Mouse (Mus musculus) forebrain, embryonic 14.5 days (tissue): ENCODE measurements around the gene Dstyk. TPM values are rescaled to one million over a fixed set of nuclear protein-coding genes. Genes with fewer than 3 reads are reported as not detected.
A peak's percentile ranks its signal among the peaks of the same experiment; 100 is the strongest.

Source experiments
- ATAC-seq: fragments of 200-750 bp; cut with Nextera tagmentation; 2 replicates; pipeline ENCODE4 v1.8.0; 2017; ENCODE audit warnings: mild to moderate bottlenecking, moderate library complexity
- DNase-seq: peaks from one replicate; pipeline ENCODE4 v3.0.0-alpha.2; 2015; ENCODE audit warnings: low spot score
- H3K27ac ChIP-seq: fragments of 300-500 bp; sonication (generic); 2 replicates; pipeline ENCODE4 v1.5.1; 2014; ENCODE audit warnings: low read depth, mild to moderate bottlenecking, control low read depth, low read length, moderate library complexity
- H3K27me3 ChIP-seq: fragments of 300-500 bp; sonication (generic); replicated peaks from 2 replicates; pipeline ENCODE4 v1.6.1; 2014; ENCODE audit warnings: low read length, control low read depth, mixed read lengths; ENCODE audit not compliant: control insufficient read depth, insufficient read depth
- H3K36me3 ChIP-seq: fragments of 300-500 bp; sonication (generic); 2 replicates; pipeline ENCODE4 v1.6.1; 2014; ENCODE audit warnings: low read length, control low read depth; ENCODE audit not compliant: control insufficient read depth, insufficient read depth
- H3K4me1 ChIP-seq: fragments of 300-500 bp; sonication (generic); 2 replicates; pipeline ENCODE4 v1.6.1; 2014; ENCODE audit warnings: antibody characterized with exemption, low read length, control low read depth; ENCODE audit not compliant: control insufficient read depth, insufficient read depth
- H3K4me2 ChIP-seq: fragments of 300-500 bp; sonication (generic); 2 replicates; pipeline ENCODE4 v1.6.1; 2014; ENCODE audit warnings: mild to moderate bottlenecking, control low read depth, low read length
- H3K4me3 ChIP-seq: fragments of 300-500 bp; sonication (generic); 2 replicates; pipeline ENCODE4 v1.5.1; 2014; ENCODE audit warnings: low read depth, low read length, control low read depth
- H3K9ac ChIP-seq: fragments of 300-500 bp; sonication (generic); 2 replicates; pipeline ENCODE4 v1.6.1; 2014; ENCODE audit warnings: mild to moderate bottlenecking, low read length, control low read depth, moderate library complexity
- H3K9me3 ChIP-seq: fragments of 300-500 bp; sonication (generic); replicated peaks from 2 replicates; pipeline ENCODE4 v1.6.1; 2016; ENCODE audit warnings: low read length, control low read depth, mixed read lengths; ENCODE audit not compliant: control insufficient read depth
- WGBS: fragments of 180-500 bp; shearing (Covaris S2); extraction: QIAGEN DNeasy Blood & Tissue Kit; methylation state at CpG from one replicate; pipeline ENCODE4 v1.1.7; 2014; 5-methylcytosine and 5-hydroxymethylcytosine counted together
- polyA plus RNA-seq: library from polyadenylated mRNA; unstranded; fragments of >200 nt; fragmentation: Nextera tagmentation; extraction: Ambion mirVana; gene quantifications from 2 replicates; pipeline ENCODE4 v1.2.1, GENCODE M21; 2014

Dstyk gene
- polyA plus RNA-seq, 1 experiment from 2014 or later, result 7.7 TPM

DNA sequence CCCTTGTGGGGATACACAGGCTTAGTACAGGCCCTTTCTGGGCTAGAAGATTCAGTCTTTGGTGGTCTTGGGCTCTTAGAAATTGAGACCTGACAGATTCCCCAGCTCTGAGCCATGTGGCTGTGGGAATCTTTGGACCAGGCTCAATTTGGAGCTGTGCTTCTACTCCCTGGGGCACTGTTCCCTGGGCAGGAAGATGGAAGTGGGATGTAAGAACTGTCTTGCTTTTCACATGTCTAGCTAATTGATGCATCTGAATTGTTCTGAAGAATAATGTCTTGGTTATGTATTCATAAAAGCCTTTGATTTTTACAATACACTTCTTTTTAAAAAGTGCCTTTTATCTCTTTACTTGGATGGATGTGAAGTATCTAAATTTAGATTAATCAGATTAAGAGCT, 8.2 kb downstream of the Dstyk start:
- ATAC-seq, result no peak
- 0 out of 2 replicates have a peak, but pooled peaks cover 4% of the 10 kb centered on the region for H3K4me1 ChIP-seq
- peak; percentile 22 for DNase-seq
- H3K4me2 ChIP-seq, result no peak overlapping the region
- no peak overlapping the region for H3K4me3 ChIP-seq
- no peaks in the 10 kb centered on the region for H3K36me3 ChIP-seq
- H3K9ac ChIP-seq, result no peak overlapping the region
- no peak overlapping the region; the same call in 1 of the 2 replicates for H3K27ac ChIP-seq
- H3K9me3 ChIP-seq, result no peaks in the 10 kb centered on the region
- H3K27me3 ChIP-seq, result no peaks in the 10 kb centered on the region

DNA sequence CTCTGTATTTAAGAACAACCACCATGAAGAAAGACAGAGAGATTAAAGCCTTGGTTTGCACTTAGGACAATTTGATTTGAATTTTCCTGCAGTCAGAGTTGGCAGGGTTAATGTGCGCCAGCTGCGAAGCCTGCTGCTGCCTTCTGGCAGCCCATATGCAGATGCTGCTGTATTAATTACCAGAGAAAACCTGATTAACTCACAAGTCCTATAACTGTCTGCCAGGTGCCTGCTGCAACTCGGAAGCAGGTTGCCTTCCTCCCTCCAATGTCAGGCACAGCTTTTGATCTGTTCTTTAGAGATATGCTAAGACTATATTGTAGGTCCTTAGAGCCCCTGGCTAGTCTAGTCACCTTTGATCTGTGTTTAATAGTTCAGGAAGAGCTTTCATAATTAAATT, 13.5 kb downstream of the Dstyk start:
- Histone ChIP-seq H3K4me3 (no peak overlapping the region), H3K27ac (peak overlapping the region; percentile 76), H3K4me2 (no peak overlapping the region), H3K36me3 (peaks cover 8% of the 10 kb centered on the region), H3K4me1 (peaks cover 11% of the 10 kb centered on the region), H3K9me3 (no peaks in the 10 kb centered on the region), H3K27me3 (no peaks in the 10 kb centered on the region), H3K9ac (no peak overlapping the region)
- WGBS, result 34% methylated on average over 3 of the region's 3 CpGs
- DNase-seq, result peak; percentile 78
- ATAC-seq, result peak; percentile 85

- peaks cover 11% of the 10 kb centered on the region for H3K4me1 ChIP-seq
- H3K27me3 ChIP-seq, result no peaks in the 10 kb centered on the region
- DNase-seq (peak; percentile 68), ATAC-seq (peak; percentile 53; the same call in 1 of the 2 replicates)
- no peak overlapping the region for H3K9ac ChIP-seq
- H3K9me3 ChIP-seq, result no peaks in the 10 kb centered on the region
- peaks cover 8% of the 10 kb centered on the region for H3K36me3 ChIP-seq
- H3K4me2 ChIP-seq, result no peak overlapping the region
- 56% methylated on average over 9 of the region's 9 CpGs for WGBS
- H3K27ac ChIP-seq, result peak overlapping the region; percentile 76
- no peak overlapping the region for H3K4me3 ChIP-seq
Observed at GRCm38 (mm10) chr1:132431716-132432115, 14.4 kb downstream of the Dstyk start.

- Histone ChIP-seq H3K27ac (no peak overlapping the region), H3K9ac (no peak overlapping the region), H3K4me3 (no peak overlapping the region), H3K27me3 (no peaks in the 10 kb centered on the region), H3K4me1 (peaks cover 11% of the 10 kb centered on the region), H3K4me2 (no peak overlapping the region), H3K9me3 (no peaks in the 10 kb centered on the region), H3K36me3 (peaks cover 8% of the 10 kb centered on the region)
- DNase-seq, result peak; percentile 39
- no peak for ATAC-seq
- WGBS, result 51% methylated on average over 5 of the region's 5 CpGs
Observed at GRCm38 (mm10) chr1:132433349-132433748, 16.0 kb downstream of the Dstyk start.

DNA sequence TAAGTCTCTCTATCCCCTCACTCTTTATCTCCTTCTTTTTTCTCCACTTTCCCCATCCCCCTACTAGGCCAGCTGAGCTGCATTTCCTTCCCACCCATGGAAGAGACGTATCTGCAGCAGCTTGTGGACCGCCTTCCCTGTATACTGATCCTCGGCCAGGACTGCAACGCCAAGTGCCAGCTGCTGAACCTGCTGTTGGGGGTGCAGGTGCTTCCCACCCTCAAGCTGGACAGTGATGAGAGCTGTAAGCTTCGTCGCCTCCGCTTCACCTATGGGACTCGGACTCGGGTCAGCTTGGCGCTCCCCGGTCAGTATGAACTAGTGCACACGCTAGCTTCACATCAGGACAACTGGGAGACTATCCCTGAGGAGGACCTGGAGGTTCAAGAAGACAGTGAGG, 16.7 kb downstream of the Dstyk start:
- no peak overlapping the region for H3K4me3 ChIP-seq
- H3K9me3 ChIP-seq, result no peaks in the 10 kb centered on the region
- no peak for ATAC-seq
- H3K27me3 ChIP-seq, result no peaks in the 10 kb centered on the region
- H3K27ac ChIP-seq, result no peak overlapping the region
- no peak for DNase-seq
- H3K9ac ChIP-seq, result no peak overlapping the region
- H3K4me2 ChIP-seq, result no peak overlapping the region
- H3K36me3 ChIP-seq, result peaks cover 8% of the 10 kb centered on the region
- WGBS, result 91% methylated on average over 12 of the region's 12 CpGs
- H3K4me1 ChIP-seq, result peaks cover 11% of the 10 kb centered on the region

GRCm38 (mm10) chr1:132436320-132436958, 19.1 kb downstream of the Dstyk start:
- 81% methylated on average over 4 of the region's 4 CpGs for WGBS
- H3K27me3 ChIP-seq, result no peaks in the 10 kb centered on the region
- no peak overlapping the region for H3K4me2 ChIP-seq
- H3K36me3 ChIP-seq, result peaks cover 24% of the 10 kb centered on the region
- no peaks in the 10 kb centered on the region for H3K9me3 ChIP-seq
- peaks cover 2% of the 10 kb centered on the region; the same call in 1 of the 2 replicates for H3K4me1 ChIP-seq
- H3K9ac ChIP-seq, result no peak overlapping the region
- no peak overlapping the region for H3K27ac ChIP-seq
- H3K4me3 ChIP-seq, result no peak overlapping the region
- ATAC-seq (no peak), DNase-seq (no peak)

DNA sequence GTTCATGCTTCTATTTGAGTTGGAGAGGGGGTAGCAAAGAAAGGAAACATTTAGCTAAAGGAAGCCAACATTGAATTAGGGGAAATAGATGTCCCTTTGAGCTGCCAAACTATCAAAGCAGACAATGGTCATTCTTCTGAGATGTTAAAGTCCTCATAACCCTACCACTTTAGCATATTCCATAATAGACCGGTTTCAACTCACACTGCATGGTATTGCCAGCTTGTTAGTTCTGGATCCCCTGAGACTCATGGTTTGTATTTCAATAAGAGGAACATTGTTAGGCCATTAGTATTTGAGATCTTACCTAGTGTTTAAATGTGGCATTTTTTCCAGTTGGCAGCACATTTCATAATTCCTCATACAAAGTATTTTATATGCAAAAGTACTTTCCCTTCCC, 19.6 kb downstream of the Dstyk start:
- Histone ChIP-seq H3K4me1 (no peaks in the 10 kb centered on the region), H3K36me3 (peaks cover 28% of the 10 kb centered on the region), H3K9me3 (no peaks in the 10 kb centered on the region), H3K4me2 (no peak overlapping the region), H3K9ac (no peak overlapping the region), H3K27me3 (no peaks in the 10 kb centered on the region), H3K27ac (no peak overlapping the region), H3K4me3 (no peak overlapping the region)
- WGBS, result 89% methylated on average over 1 of the region's 1 CpGs
- no peak for DNase-seq
- ATAC-seq, result no peak

DNA sequence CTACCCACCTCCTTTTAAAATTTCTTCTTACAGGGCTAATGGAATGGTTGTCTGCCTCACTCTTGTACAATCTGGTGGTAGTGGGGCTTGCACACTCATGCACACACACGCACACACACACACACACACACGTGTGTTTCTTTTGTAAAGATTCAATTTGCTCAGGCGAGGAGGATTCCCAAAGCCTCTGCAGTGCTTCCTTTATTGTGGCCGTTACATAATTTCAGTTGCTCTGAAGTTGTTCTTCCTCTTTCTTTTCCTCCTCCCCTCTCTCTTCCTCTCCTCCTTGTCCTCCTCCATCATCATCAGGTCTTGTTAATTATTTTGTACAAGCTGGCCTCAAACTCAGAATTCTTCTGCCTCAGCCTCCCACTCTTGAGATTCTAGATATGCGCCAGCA, 20.0 kb downstream of the Dstyk start:
- ATAC-seq, result no peak
- no peak overlapping the region for H3K9ac ChIP-seq
- H3K4me1 ChIP-seq, result no peaks in the 10 kb centered on the region
- no peaks in the 10 kb centered on the region for H3K9me3 ChIP-seq
- 81% methylated on average over 5 of the region's 5 CpGs for WGBS
- no peak overlapping the region for H3K4me2 ChIP-seq
- no peak overlapping the region for H3K27ac ChIP-seq
- no peak overlapping the region for H3K4me3 ChIP-seq
- H3K36me3 ChIP-seq, result peaks cover 32% of the 10 kb centered on the region
- H3K27me3 ChIP-seq, result no peaks in the 10 kb centered on the region
- no peak for DNase-seq

DNA sequence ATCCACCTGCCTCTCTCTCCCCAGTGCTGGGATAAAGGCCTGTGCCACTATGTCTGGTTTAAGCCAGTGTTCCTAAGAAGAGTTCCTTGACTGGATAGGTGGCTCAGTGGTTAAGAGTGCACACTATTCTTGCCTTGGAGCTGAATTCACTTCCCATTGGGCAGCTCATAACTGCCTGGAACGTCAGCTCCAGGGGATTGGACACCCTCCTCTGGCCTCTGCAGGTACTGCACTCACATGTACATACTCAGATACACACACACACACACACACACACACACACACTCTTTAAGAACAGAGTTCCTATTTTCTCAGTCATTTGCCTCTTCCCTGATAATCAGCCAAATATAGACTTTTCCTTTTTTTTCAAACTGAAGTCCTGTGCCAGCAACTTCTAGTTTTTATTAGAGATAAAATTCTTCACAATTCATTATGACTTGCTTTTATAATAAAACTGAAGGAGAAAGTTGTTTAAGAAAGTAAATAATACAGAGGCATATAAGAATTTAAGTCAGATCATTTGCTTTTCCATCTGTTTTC, 23.6 kb downstream of the Dstyk start:
- DNase-seq, result no peak
- Histone ChIP-seq H3K27me3 (no peaks in the 10 kb centered on the region), H3K4me1 (no peaks in the 10 kb centered on the region), H3K4me3 (no peak overlapping the region), H3K4me2 (no peak overlapping the region), H3K27ac (no peak overlapping the region), H3K9me3 (no peaks in the 10 kb centered on the region), H3K36me3 (peaks cover 37% of the 10 kb centered on the region), H3K9ac (no peak overlapping the region)
- ATAC-seq, result no peak
- 74% methylated on average over 1 of the region's 1 CpGs for WGBS
